Mouse (Mus musculus) kidney, embryonic 16.5 days (tissue): ENCODE results near the gene Ksr2. TPM values are rescaled to one million over a fixed set of nuclear protein-coding genes. Genes with fewer than 3 reads are reported as not detected.
"Not testable (repeated sequence)": the region's sequence is repeated elsewhere in the genome, so short reads cannot be mapped to it uniquely, and the experiment has no call there.

ENCODE experiments used
- ATAC-seq: fragments of 200-750 bp; cut with Nextera tagmentation; 2 replicates; pipeline ENCODE4 v1.8.0; 2017; ENCODE audit warnings: moderate TSS enrichment; ENCODE audit not compliant: low FRiP score, low TSS enrichment
- H3K27ac ChIP-seq: fragments of 300-500 bp; sonication (generic); 2 replicates; pipeline ENCODE4 v1.5.1; 2014; ENCODE audit warnings: low read length
- H3K27me3 ChIP-seq: fragments of 300-500 bp; sonication (generic); 2 replicates; pipeline ENCODE4 v1.6.1; 2014; ENCODE audit warnings: low read length, control low read depth, mixed read lengths; ENCODE audit not compliant: insufficient read depth
- H3K36me3 ChIP-seq: fragments of 300-500 bp; sonication (generic); 2 replicates; pipeline ENCODE4 v1.6.1; 2014; ENCODE audit warnings: low read length, control low read depth, mixed read lengths; ENCODE audit not compliant: insufficient read depth
- H3K4me1 ChIP-seq: fragments of 300-500 bp; sonication (generic); 2 replicates; pipeline ENCODE4 v1.6.1; 2014; ENCODE audit warnings: low read length, control low read depth, mixed read lengths; ENCODE audit not compliant: insufficient read depth
- H3K4me2 ChIP-seq: fragments of 300-500 bp; sonication (generic); replicated peaks from 2 replicates; pipeline ENCODE4 v1.6.1; 2014; ENCODE audit warnings: low read depth, low read length
- H3K4me3 ChIP-seq: fragments of 300-500 bp; sonication (generic); 2 replicates; pipeline ENCODE4 v1.5.1; 2014; ENCODE audit warnings: mild to moderate bottlenecking, low read length
- H3K9ac ChIP-seq: fragments of 300-500 bp; sonication (generic); replicated peaks from 2 replicates; pipeline ENCODE4 v1.6.1; 2014; ENCODE audit warnings: low read length
- H3K9me3 ChIP-seq: fragments of 300-500 bp; sonication (generic); 2 replicates; pipeline ENCODE4 v1.6.1; 2016; ENCODE audit warnings: low read length, control low read depth
- WGBS: fragments of 180-500 bp; shearing (Covaris S2); extraction: QIAGEN DNeasy Blood & Tissue Kit; methylation state at CpG from one replicate; pipeline ENCODE4 v1.1.7; 2014; 5-methylcytosine and 5-hydroxymethylcytosine counted together
- polyA plus RNA-seq: library from polyadenylated mRNA; unstranded; fragments of >200 nt; fragmentation: Nextera tagmentation; extraction: Ambion mirVana; gene quantifications from 2 replicates; pipeline ENCODE4 v1.2.1, GENCODE M21; 2015

The Ksr2 gene
- 0.37 and 0.78 TPM in 2 replicates for polyA plus RNA-seq

DNA sequence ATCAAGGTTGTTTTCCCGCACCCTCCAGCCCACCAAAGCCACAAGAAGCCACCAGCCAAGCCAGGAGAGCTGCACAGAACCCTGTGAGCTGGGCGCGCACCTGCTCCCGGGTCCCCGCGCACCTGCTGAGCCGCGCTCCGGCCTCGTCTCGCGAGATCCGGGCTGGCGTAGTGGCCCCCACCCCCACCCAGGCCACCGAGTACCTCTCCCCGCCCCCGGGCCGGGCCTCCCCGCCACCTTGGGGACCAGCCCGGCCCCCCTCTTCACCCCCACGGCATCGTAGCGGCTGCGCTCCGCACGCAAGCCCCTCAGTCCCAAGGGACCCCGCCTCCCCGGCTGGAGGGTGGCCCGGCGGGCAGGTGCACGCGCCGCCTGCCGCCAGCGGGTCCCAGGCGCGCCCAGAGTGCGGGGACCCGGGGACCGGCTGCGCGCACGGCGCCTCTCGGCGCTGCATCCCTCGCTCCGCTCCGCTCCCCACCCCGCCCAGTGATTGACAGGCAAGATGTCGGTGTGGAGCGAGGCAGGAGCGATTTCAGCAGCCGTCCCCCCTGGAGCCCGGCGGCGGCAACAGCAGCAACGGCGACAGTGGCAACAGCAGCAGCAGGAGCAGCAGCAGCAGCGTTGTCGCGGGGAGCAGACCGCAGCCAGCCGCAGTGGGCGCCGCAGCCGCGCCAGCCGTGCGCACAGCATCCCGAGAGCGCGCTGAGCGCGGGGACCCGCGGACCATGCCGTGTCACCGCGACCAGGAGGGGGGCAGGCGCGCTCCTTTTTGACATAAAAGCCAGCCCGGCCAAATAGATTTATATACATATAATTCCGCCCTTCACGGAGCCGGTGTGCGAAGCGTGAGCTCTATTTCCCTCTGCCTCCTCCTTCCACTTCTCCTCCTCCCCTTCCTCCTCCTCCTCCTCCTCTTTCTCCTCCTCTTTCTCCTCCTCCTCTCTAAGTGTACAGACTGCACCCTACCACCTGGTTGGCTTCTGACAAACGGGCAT lies at the start of gene Ksr2:
Gene Ksr2 (plus strand): TSS at position 494 of the 995 bp plus-strand sequence.
- H3K9me3 ChIP-seq, result no peaks in the 10 kb centered on the region
- H3K36me3 ChIP-seq, result no peaks in the 10 kb centered on the region
- H3K9ac ChIP-seq, result peak within 1 kb of the TSS; percentile 71
- WGBS, result under 1% methylated on average over 67 of the region's 89 CpGs
- H3K4me1 ChIP-seq, result peaks cover 17% of the 10 kb centered on the region; the same call in 1 of the 2 replicates
- ATAC-seq, result peak; percentile 86
- H3K4me3 ChIP-seq, result peak within 1 kb of the TSS; percentile 68
- peak within 1 kb of the TSS; percentile 31; the same call in 1 of the 2 replicates for H3K27ac ChIP-seq
- H3K27me3 ChIP-seq, result peaks cover 48% of the 10 kb centered on the region
- H3K4me2 ChIP-seq, result peak within 1 kb of the TSS; percentile 96

DNA sequence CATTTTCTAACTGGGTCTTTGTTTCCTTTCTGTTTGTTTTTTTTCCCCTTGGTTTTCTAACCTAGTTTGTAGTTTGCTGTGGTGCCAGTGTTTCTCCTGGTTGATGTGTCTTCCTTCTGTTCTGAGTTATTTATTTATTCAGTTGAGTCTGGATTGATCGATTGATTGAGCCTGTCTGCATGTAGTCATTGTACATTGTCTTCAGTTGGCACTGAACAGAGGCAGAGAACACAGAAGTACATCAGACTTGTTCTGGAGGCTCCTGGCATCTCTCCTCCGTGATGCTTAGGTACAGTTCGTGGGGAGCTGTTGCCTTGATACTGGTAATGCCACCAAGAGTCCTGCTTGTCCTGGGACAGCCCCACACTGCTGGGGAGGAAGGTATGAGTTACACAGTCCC lies 49.0 kb upstream of the Ksr2 start:
- Histone ChIP-seq H3K36me3 (peaks cover 29% of the 10 kb centered on the region), H3K4me3 (no peak overlapping the region), H3K27ac (no peak overlapping the region), H3K9ac (no peak overlapping the region), H3K4me1 (peaks cover 42% of the 10 kb centered on the region), H3K9me3 (no peaks in the 10 kb centered on the region), H3K4me2 (no peak overlapping the region), H3K27me3 (no peaks in the 10 kb centered on the region)
- ATAC-seq, result no peak
- 81% methylated on average over 3 of the region's 3 CpGs for WGBS

DNA sequence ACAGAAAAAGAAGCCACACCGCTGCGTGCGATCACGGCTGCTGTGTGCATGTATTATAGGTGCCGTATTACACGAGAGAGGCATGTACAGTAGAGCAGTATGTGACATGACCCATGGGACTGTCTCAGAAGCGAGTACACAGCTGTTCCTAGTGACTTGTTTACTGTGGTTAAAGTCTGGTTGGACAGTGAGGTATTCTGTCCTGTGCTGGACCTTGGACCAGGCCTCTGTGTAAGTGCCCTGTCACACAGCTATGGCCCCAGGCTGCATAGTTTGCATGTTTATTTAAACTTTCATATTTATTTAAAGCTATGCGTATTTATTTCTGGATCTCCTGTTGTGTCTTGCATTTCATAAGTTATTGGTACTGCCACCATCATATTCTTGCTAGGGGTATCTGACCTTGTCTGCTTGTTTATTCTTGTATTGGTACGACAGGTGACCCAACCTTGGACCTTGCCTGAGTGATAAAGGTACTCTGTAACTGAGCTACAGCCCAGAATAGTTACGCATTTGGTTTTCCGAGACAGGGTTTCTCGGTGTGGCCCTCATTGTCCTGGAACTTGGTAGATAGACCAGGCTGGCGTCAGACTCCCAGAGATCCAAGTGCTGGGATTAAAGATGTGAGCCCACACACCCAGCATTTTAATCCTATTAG lies 47.8 kb upstream of the Ksr2 start:
- no peak overlapping the region for H3K4me2 ChIP-seq
- H3K9me3 ChIP-seq, result no peaks in the 10 kb centered on the region
- WGBS, result 90% methylated on average over 13 of the region's 13 CpGs
- H3K9ac ChIP-seq, result no peak overlapping the region
- no peaks in the 10 kb centered on the region for H3K27me3 ChIP-seq
- H3K4me1 ChIP-seq, result peaks cover 30% of the 10 kb centered on the region
- H3K27ac ChIP-seq, result no peak overlapping the region
- ATAC-seq, result no peak
- H3K4me3 ChIP-seq, result no peak overlapping the region
- peaks cover 37% of the 10 kb centered on the region for H3K36me3 ChIP-seq

DNA sequence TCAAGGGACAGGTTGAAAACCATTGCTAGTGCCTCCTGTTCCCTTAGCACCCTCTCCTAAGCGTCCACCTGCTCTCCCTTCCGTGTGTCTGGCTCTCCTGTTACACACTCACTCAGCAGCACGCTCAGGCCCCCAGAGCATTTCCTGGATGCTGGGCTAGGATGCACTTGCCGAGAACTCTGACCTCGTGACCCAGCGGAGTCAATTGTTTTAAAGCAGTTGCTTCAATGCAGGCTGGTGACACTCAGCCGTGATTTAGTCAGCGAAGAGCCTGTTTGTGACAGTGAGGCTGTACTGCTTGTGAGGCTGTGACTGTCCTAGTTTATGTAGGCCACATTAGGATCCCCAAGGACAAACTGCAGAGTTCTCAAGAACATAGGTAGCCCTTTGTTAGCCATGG lies 46.6 kb upstream of the Ksr2 start:
- ATAC-seq, result no peak
- Histone ChIP-seq H3K36me3 (peaks cover 48% of the 10 kb centered on the region), H3K9ac (no peak overlapping the region), H3K27ac (no peak overlapping the region), H3K4me1 (peaks cover 18% of the 10 kb centered on the region), H3K4me2 (no peak overlapping the region), H3K27me3 (no peaks in the 10 kb centered on the region), H3K4me3 (no peak overlapping the region), H3K9me3 (no peaks in the 10 kb centered on the region)
- WGBS, result 20% methylated on average over 8 of the region's 8 CpGs

DNA sequence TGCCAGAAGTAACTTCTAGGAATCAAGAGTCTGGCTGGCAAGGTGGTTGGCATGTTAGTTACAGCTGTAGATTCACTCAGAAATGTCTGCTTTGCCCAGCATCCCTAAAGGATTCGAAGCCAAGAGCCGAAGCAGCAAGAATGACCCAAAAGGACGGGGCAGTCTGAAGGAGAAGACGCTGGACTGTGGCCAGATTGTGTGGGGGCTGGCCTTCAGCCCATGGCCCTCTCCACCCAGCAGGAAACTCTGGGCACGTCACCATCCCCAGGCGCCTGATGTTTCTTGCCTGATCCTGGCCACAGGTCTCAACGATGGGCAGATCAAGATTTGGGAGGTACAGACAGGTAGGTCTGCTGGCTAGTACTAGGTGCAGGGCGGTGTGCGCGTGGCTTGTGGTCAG lies 43.2 kb upstream of the Ksr2 start:
- ATAC-seq, result no peak
- no peak overlapping the region for H3K9ac ChIP-seq
- no peak overlapping the region for H3K4me2 ChIP-seq
- H3K4me3 ChIP-seq, result no peak overlapping the region
- WGBS, result 77% methylated on average over 10 of the region's 10 CpGs
- H3K4me1 ChIP-seq, result no peaks in the 10 kb centered on the region
- H3K27me3 ChIP-seq, result no peaks in the 10 kb centered on the region
- H3K36me3 ChIP-seq, result peaks cover 68% of the 10 kb centered on the region
- no peaks in the 10 kb centered on the region for H3K9me3 ChIP-seq
- H3K27ac ChIP-seq, result no peak overlapping the region

DNA sequence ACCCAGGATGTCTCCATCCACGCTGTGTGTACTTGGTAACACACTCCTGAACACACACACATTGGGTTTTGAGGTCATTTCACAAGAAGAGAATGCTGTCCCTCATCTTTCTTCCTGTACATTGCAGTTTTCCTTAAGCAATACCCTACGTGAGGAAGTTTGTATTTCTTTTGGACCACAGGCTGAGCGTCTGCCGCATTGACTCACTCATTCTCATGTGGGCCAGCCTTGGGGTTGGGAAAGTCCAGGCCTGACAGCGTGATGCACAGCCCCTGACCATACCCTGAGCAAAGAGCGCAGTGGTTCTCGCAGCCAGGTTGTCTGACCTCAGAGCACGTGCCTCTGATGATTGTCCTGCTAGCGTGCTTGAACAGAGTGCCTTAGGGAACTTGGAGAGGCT lies 40.4 kb upstream of the Ksr2 start:
- Histone ChIP-seq H3K36me3 (peaks cover 76% of the 10 kb centered on the region), H3K9me3 (no peaks in the 10 kb centered on the region)

DNA sequence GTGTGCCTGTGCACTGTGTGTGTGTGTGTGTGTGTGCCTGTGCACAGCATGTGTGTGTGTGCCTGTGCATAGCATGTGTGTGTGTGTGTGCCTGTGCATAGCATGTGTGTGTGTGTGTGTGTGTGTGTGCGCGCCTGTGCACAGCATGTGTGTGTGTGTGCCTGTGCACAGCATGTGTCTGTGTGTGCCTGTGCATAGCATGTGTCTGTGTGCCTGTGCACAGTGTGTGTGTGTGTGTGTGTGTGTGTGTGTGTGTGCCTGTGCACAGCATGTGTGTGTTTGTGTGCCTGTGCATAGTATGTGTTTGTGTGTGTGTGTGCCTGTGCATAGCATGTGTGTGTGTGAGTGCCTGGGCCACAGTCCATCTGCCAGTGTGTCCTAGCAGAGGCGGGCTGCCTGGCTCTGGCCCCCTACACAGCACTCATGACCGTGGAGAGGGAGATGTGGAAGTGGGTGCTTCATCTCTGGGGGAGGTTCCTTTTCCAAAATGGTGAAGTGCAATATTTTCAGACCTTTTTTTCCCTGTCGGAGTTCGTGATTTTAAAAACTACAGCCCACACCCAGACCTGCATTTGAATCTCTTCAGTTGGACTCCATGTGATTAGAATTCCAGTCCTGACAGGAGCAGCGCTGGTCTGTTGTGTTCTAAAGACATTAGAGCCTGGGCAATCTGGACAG lies 39.3 kb upstream of the Ksr2 start:
- H3K36me3 ChIP-seq, result peaks cover 69% of the 10 kb centered on the region
- WGBS, result 89% methylated on average over 7 of the region's 7 CpGs
- no peak for ATAC-seq

More for the DNA sequence above, 40.4 kb upstream of the Ksr2 start:
- no peak overlapping the region for H3K4me3 ChIP-seq
- H3K4me2 ChIP-seq, result no peak overlapping the region
- H3K4me1 ChIP-seq, result no peaks in the 10 kb centered on the region
- H3K9ac ChIP-seq, result no peak overlapping the region
- WGBS, result 87% methylated on average over 9 of the region's 9 CpGs
- no peaks in the 10 kb centered on the region for H3K27me3 ChIP-seq
- H3K27ac ChIP-seq, result no peak overlapping the region
- no peak for ATAC-seq

DNA sequence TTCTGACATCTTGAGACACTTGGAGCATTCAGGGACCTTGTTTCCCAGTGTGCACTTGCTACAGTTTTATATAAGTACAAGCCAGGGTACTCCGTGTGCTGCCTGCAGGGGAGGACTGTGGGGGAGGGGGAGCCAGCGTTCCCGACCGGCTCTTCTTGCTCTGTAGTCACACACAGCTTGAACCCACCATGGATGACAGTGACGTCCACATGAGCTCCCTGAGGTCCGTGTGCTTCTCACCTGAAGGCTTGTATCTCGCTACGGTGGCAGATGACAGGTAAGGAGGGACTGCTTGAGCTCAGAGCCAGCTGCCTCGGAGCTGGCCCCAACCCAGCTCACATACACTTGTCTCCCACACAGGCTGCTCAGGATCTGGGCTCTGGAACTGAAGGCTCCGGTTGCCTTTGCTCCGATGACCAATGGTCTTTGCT lies 37.5 kb upstream of the Ksr2 start:
- Histone ChIP-seq H3K36me3 (peaks cover 72% of the 10 kb centered on the region), H3K27ac (no peak overlapping the region), H3K27me3 (no peaks in the 10 kb centered on the region), H3K4me1 (no peaks in the 10 kb centered on the region), H3K4me2 (no peak overlapping the region), H3K4me3 (no peak overlapping the region), H3K9me3 (no peaks in the 10 kb centered on the region), H3K9ac (no peak overlapping the region)
- no peak for ATAC-seq
- WGBS, result 75% methylated on average over 11 of the region's 11 CpGs

More for the DNA sequence above, 39.3 kb upstream of the Ksr2 start:
- Histone ChIP-seq H3K9me3 (no peaks in the 10 kb centered on the region), H3K27me3 (no peaks in the 10 kb centered on the region), H3K4me1 (no peaks in the 10 kb centered on the region), H3K4me2 (no peak overlapping the region), H3K27ac (no peak overlapping the region), H3K9ac (no peak overlapping the region), H3K4me3 (no peak overlapping the region)

DNA sequence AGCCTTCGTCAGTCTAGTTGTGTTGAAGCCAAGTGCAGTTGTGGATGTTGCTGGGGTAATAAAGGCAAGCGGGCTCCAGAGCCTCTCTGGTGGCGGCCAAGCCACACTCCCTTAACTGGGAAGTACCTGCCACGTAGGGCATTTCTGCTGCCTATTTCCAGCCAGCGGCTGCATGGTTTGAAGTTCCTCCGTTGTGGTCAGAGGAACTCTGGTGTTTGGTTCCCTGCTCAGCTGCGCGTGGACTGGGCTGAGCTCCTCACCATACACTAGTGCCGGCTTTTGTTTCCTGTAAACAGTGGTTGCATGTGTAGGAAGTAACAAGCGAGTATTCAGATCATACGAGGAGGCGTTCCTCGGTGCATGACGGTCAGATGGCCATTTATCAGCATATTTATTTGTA lies 36.1 kb upstream of the Ksr2 start:
- not testable (repeated sequence) for H3K4me1 ChIP-seq, H3K9me3 ChIP-seq, H3K9ac ChIP-seq, H3K4me3 ChIP-seq, H3K27ac ChIP-seq, H3K27me3 ChIP-seq, ATAC-seq, H3K4me2 ChIP-seq
- WGBS, result 88% methylated on average over 14 of the region's 14 CpGs
- H3K36me3 ChIP-seq, result peaks cover 72% of the 10 kb centered on the region
